Mouse (Mus musculus): ENCODE data around the gene Catsper2.

Catsper2 gene

DNA sequence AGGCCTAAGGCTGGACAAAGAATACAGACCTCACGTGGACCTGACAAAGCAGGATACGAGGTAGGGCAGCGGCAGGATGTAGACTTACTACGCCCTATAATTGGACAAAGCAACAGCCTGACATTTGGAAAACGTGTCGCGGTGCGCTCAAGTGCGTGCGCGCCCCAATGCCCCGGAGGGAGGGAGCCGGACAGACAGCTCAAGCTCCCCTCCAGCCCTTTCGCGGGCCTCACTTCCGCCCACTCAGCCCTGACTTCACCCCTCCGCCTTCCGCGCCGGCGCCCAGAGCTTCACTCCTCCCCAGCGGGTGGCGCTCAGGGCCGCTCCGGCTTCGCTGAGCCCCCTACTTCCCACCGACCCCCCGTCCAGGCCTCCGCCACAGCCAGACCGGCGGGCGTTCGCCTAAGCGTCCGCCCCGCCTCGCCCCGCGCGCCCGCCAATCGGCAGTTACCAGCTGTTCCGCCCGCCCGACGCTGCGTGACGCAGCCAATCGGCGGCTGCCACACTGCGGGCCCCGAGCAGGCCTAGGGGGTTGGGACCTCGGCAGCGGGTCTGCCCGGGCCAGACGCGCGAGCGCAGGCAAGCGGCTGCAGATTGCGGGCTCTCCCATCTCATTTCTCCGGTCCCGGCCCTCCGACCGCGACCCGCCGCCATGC is at the start of gene Catsper2, which contains the start of gene Pdia3:
TSS of gene Catsper2 (minus strand) at position 406 of the 656 bp plus-strand sequence.
TSS of gene Pdia3 (plus strand) at position 389 of the 656 bp plus-strand sequence.
- peak; percentile 80 for DNase-seq (ENCODE audit: low read depth, low spot score)

GRCm38 (mm10) chr2:121460071-121460470 is 46.5 kb upstream of the Catsper2 start:
- no peak for DNase-seq (ENCODE audit: low read depth, low spot score)

DNA sequence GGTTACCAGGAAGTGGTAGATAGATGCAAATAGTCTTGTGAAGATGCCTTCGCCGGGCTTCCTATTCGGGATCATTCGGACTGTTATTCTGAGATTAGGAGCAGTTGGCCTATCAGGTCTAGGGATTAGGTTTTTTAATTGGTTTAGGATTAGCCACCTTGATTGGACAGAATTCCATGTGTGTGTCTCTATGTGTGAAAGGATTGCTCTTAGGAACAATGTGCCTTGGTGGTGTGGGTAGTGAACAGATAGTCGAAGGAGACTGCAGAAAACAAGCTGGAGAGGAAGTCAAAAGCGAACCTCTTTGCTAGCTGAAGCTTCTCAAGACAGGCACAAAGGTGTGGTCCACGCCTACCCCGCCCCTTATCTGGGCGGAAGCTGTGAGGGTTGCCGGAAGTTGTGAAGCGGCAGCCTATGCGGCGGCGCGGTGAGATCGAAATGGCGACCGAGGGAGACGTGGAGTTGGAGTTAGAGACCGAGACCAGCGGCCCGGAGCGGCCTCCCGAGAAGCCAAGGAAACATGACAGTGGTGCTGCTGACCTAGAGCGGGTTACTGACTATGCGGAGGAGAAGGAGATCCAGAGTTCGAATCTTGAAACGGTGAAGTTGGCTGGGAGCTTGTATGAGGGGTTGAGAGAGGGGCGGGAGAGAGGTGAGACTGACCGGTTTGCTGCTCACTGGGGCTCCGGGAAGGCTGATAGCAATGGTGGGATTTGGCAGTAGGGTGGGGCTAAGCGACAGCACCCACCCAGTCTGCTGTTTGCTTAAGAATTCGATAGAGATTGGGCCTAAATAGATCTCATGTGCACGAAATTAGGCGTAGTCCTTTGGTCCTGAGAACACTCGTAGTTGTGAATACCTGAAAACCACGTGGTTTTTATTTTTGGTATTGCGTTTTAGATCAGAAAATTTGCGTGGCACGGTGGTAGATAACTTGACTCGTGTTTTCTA is 43.4 kb upstream of the Catsper2 start, which contains the start of gene Serinc4:
TSS of gene Serinc4 (minus strand) at position 90 of the 951 bp plus-strand sequence.
- peak; percentile 65 for DNase-seq (ENCODE audit: low read depth, low spot score)

DNA sequence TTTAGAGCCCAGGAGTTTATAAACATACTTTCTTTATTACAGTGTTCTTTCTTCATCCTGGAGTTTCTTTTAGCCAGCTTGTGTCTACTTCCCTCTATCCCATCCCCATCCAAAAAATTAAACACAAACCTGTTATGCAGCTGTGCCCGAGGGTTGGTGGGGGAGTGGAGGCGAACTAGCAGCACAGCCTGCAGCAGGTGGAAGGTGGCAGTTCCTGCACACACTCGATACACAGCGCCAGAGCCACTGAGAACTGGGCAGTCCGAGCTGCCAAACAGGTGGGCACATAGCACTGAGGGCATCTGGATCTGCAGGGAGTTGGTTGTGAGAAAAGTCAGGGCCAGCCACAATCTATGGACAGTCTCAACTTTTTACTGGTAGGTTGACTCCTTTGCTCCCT is 41.9 kb upstream of the Catsper2 start:
- DNase-seq (ENCODE audit: low read depth, low spot score), result no peak

DNA sequence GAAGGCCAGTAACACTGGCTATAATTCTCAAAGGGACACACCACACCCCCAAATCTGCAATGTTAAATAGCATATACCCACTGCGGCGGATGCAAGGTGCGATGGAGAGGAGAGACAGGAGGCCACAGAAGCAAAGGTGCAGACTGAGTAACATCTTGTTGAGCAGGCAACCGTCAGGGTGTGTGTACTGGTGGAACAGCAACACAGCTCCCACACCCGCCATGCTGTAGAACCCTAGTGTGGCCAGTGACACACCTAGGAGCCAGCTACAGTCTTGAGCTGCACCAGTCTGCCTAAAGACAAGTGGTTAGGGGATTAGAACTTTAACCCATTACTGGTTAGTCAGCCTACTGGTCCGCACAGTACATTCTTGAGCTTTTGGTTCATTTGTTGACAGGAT is 40.3 kb upstream of the Catsper2 start:
- no peak for DNase-seq (ENCODE audit: low read depth, low spot score)

GRCm38 (mm10) chr2:121452990-121453389 is 39.4 kb upstream of the Catsper2 start, which contains the start of gene Hypk:
Hypk (plus strand) TSS chr2:121453290.
- no peak for DNase-seq (ENCODE audit: low read depth, low spot score)

GRCm38 (mm10) chr2:121452361-121452760 is 38.8 kb upstream of the Catsper2 start:
- DNase-seq (ENCODE audit: low read depth, low spot score), result no peak

GRCm38 (mm10) chr2:121450093-121450492 is 36.5 kb upstream of the Catsper2 start:
- DNase-seq (ENCODE audit: low read depth, low spot score), result no peak

GRCm38 (mm10) chr2:121449545-121450011 is 36.0 kb upstream of the Catsper2 start:
- no peak for DNase-seq (ENCODE audit: low read depth, low spot score)

DNA sequence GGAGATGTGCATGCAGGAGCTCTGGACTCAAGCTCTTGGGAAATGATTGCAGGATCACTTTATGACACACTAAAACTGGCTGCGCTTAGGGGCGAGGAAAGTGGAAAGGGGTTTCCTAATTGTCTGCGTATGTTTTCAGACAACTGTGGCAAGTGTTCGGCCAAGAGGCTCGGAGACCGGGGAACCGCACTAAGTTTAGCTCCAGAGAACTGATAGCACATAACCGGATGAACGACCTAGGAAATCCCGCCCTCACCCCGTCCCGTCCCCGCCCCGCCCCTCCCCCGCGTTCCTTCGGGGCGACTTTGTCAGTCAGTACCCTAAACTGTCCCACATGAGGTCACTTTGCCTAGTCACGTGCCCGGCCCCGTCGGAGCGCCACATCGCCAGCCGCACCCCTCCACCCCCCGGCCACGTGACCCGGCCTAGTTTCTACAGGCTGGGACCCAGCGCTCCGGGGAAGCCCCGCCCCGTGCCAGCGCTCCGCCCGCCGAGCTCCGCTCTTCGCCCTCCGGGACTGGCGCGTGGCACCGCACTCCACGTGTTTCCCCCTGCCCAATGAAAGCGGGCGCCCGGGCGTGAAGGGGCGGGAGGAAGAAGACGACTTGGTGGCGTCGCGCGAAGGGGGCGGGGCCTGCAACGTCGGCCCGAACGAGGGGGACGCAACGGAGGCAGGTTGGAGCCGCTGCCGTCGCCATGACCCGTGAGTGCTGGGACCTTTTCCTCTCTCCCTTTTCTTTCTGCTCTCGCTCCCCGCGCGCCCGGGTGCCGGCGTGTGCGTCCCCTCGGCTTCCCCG is 35.3 kb upstream of the Catsper2 start, which contains the start of gene Serf2:
TSS of gene Serf2 (plus strand) at position 457 of the 797 bp plus-strand sequence.
- DNase-seq (ENCODE audit: low read depth, low spot score), result peak; percentile 98

GRCm38 (mm10) chr2:121448136-121448535 is 34.5 kb upstream of the Catsper2 start:
- DNase-seq (ENCODE audit: low read depth, low spot score), result no peak

GRCm38 (mm10) chr2:121447006-121447405 is 33.4 kb upstream of the Catsper2 start:
- no peak for DNase-seq (ENCODE audit: low read depth, low spot score)

DNA sequence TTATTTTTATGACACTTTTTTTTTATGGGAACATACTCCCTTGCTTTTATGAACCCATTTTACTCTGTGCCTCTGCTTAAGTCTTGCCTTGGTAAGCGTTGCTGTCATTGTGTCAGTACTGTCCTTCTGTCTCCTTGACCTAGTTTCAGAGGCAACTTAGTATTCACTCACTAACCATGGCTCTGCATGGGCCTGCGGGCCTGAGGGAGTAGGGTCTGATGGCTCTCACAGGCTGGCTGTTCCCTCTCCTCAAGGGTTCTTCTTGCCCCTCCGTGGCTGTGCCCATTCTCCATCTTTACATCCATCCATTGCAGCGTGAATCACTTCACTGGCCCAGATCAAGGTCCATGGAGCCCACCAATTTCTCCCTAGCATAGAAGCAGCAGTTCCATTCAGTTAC is 32.9 kb upstream of the Catsper2 start:
- no peak for DNase-seq (ENCODE audit: low read depth, low spot score)

DNA sequence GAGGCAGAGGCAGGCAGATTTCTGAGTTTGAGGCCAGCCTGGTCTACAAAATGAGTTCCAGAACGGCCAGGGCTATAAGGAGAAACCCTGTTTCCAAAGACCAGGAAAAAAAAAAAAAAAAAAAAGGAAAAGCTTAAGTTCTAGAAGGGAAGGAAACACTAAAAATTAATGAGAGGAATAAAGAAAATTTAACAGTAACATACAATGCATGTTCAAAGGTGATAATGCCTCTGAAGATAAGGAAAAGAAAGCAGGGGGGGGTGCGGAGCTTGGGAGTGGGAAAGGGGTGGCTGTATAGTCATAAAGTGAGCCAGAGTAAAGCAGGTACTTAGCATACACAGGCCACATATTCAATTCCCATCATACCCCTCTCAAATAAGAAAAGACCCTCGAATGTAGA is 31.5 kb upstream of the Catsper2 start:
- DNase-seq (ENCODE audit: low read depth, low spot score), result no peak

- DNase-seq (ENCODE audit: low read depth, low spot score), result no peak
Observed at GRCm38 (mm10) chr2:121444178-121444577, 30.6 kb upstream of the Catsper2 start, which contains the start of gene Ell3. Ell3 (minus strand) TSS chr2:121444278.

DNA sequence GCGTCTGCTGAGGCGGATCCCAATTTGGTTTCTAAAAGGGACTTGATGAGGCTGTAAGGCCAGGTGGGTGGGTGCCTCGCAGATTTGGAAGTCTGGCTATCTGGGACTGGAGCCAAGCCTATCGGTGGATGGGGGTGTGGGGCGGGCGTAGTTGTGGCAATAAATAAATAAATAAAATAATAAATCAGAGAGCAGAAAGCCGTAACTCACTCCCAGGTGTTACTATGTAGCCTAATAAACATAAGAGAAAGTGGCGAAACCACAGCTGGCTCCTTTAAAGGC is 29.4 kb upstream of the Catsper2 start:
- DNase-seq (ENCODE audit: low read depth, low spot score), result no peak

DNA sequence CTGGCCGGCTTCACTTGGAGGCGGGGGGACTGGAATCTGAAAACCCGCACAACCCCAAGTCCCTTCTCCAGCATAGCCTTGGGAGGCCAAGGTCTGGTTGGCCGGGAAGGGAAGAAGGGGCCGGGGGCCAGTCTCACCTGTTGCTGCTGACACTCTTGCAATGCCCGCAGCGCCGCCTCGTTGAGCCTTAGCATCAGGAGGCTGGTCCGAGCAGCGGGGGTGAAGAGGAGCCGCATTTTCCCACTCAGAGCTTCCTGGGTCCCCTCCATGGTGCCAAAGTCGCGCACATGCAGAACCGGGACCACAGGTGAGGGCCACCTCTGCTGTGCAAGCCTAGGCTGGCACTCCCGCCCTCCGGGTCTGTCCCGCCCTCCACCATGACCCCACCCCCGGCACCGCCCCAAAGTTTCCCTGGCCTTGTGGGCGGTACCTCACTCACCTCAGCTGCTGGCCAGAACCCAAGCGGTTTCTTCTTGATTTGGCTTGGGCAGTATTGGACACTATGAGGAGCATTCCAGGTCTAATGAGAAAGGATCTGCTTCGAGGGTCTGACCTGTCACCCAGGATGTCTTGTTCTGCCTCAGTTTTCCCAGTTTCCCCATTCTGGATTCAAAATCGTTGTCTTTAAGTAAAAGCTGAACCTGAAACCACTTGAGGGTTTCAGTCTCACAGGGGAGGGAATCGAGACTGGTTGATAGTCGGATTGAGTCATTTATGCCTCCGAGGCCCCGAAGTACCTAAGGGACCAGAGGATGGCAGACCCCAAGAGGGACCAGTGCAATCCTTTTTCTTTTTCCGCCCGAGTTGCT is 28.9 kb upstream of the Catsper2 start:
- no peak for DNase-seq (ENCODE audit: low read depth, low spot score)

GRCm38 (mm10) chr2:121441800-121442199 is 28.2 kb upstream of the Catsper2 start:
- DNase-seq (ENCODE audit: low read depth, low spot score), result no peak

- DNase-seq (ENCODE audit: low read depth, low spot score), result no peak
Observed at GRCm38 (mm10) chr2:121440834-121441605, 27.4 kb upstream of the Catsper2 start.

DNA sequence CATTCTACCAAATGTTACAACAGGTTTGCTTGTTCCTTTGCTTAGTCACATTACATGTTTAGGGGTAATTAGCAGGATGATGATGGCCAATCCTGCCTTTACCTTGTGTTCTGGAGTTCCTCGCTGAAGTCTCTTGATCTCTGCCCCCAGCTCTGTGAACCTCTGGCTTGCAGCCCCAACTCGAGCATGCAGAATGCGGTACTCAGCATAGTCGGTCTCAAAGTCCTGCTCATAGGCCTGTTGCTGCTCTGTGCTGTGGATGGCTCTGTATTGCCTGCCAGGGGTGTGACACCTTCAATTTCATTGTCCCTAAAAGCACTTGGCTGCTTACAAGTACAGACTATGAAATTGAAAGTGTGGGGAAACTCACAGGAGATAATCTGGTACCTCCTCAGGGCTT is 26.2 kb upstream of the Catsper2 start:
- DNase-seq (ENCODE audit: low read depth, low spot score), result no peak
